Mouse (Mus musculus) CH12.LX (cell line): ENCODE measurements around the gene Hecw2. TPM values are rescaled to one million over a fixed set of nuclear protein-coding genes. Genes with fewer than 3 reads are reported as not detected.
A peak's percentile ranks its signal among the peaks of the same experiment; 100 is the strongest.

ENCODE experiments used
- DNase-seq: peaks from one replicate; pipeline ENCODE4 v3.0.0-alpha.2; 2013; ENCODE audit errors: extremely low read depth
- H3K27ac ChIP-seq: 2 replicates; pipeline ENCODE4 v1.5.1; 2012; ENCODE audit warnings: low read depth, mild to moderate bottlenecking, control low read depth, moderate library complexity; ENCODE audit not compliant: insufficient read depth
- H3K27me3 ChIP-seq: replicated peaks from 2 replicates; pipeline ENCODE3; 2012; ENCODE audit warnings: inconsistent platforms
- H3K36me3 ChIP-seq, 2 experiments: replicated peaks in 1 of 2; 2 replicates each; pipeline versions ENCODE3 to v1.6.1; 2012; ENCODE audit warnings: inconsistent platforms in 1 of 2, low read length in 1 of 2, mild to moderate bottlenecking in 1 of 2, mixed read lengths in 1 of 2, moderate library complexity in 1 of 2; ENCODE audit not compliant: control insufficient read depth in 1 of 2, insufficient read depth in 1 of 2
- H3K4me1 ChIP-seq, 2 experiments: 2 replicates each; pipeline ENCODE4 v1.6.1; 2012; ENCODE audit warnings: inconsistent platforms in 1 of 2, moderate library complexity in 1 of 2; ENCODE audit not compliant: insufficient read depth in 2 of 2, control insufficient read depth in 1 of 2
- H3K4me2 ChIP-seq: 2 replicates; pipeline ENCODE4 v1.6.1; 2012; ENCODE audit warnings: low read depth, mild to moderate bottlenecking, control low read depth; ENCODE audit not compliant: poor library complexity, insufficient read depth, severe bottlenecking
- H3K4me3 ChIP-seq, 3 experiments: fragments of 150-350 bp in 1 of 3; sonication (generic) in 1 of 3; replicated peaks in 1 of 3; 2 replicates each; pipeline versions ENCODE3 to v1.5.1; 2011 to 2012; ENCODE audit warnings: low read depth in 2 of 3, low read length in 2 of 3, mild to moderate bottlenecking in 2 of 3, moderate library complexity in 2 of 3, control low read depth in 1 of 3, improper control_type of control experiment in 1 of 3, inconsistent platforms in 1 of 3, mixed read lengths in 1 of 3; ENCODE audit not compliant: poor library complexity in 1 of 3
- H3K79me2 ChIP-seq: replicated peaks from 2 replicates; pipeline ENCODE4 v1.6.1; 2012; ENCODE audit warnings: mild to moderate bottlenecking, moderate library complexity; ENCODE audit not compliant: control insufficient read depth, poor library complexity, insufficient read depth, severe bottlenecking; ENCODE audit errors: extremely low read depth
- H3K9ac ChIP-seq: 2 replicates; pipeline ENCODE4 v1.6.1; 2012; ENCODE audit warnings: low read depth, mild to moderate bottlenecking, control low read depth, moderate library complexity; ENCODE audit not compliant: insufficient read depth
- H3K9me3 ChIP-seq: replicated peaks from 2 replicates; pipeline ENCODE3; 2012; ENCODE audit warnings: low read length, inconsistent platforms, mixed read lengths
- BHLHE40 ChIP-seq: IDR thresholded peaks from 2 replicates; pipeline ENCODE4 v1.6.1; 2011; ENCODE audit warnings: mild to moderate bottlenecking, low read depth, low read length, improper control_type of control experiment
- CHD2 ChIP-seq: IDR thresholded peaks from 2 replicates; pipeline ENCODE4 v1.6.1; 2011; ENCODE audit warnings: low read length, improper control_type of control experiment
- CTCF ChIP-seq, 2 experiments: IDR thresholded peaks in 1 of 2; conservative IDR thresholded peaks in 1 of 2; 2 replicates each; pipeline ENCODE4 v1.5.1; 2011 to 2012; ENCODE audit warnings: low read depth in 2 of 2, low read length in 2 of 2, improper control_type of control experiment in 1 of 2, inconsistent platforms in 1 of 2, mild to moderate bottlenecking in 1 of 2, moderate library complexity in 1 of 2
- EP300 ChIP-seq: IDR thresholded peaks from 2 replicates; pipeline ENCODE4 v1.6.1; 2011; ENCODE audit warnings: low read length, improper control_type of control experiment
- ETS1 ChIP-seq: conservative IDR thresholded peaks from 2 replicates; pipeline ENCODE4 v1.6.1; 2012; ENCODE audit warnings: low read depth, mild to moderate bottlenecking, inconsistent platforms, low read length, improper control_type of control experiment, moderate library complexity
- HCFC1 ChIP-seq: IDR thresholded peaks from 2 replicates; pipeline ENCODE4 v1.6.1; 2012; ENCODE audit warnings: low read depth, mild to moderate bottlenecking, inconsistent platforms, low read length, improper control_type of control experiment
- JUN ChIP-seq: IDR thresholded peaks from 2 replicates; pipeline ENCODE4 v1.6.1; 2011; ENCODE audit warnings: low read depth, mild to moderate bottlenecking, low read length, improper control_type of control experiment, moderate library complexity; ENCODE audit not compliant: insufficient read depth
- JUND ChIP-seq: conservative IDR thresholded peaks from 2 replicates; pipeline ENCODE4 v1.6.1; 2011; ENCODE audit warnings: low read depth, low read length, improper control_type of control experiment
- MAZ ChIP-seq: IDR thresholded peaks from 2 replicates; pipeline ENCODE4 v1.6.1; 2012; ENCODE audit warnings: low read depth, mild to moderate bottlenecking, inconsistent platforms, low read length, improper control_type of control experiment, moderate library complexity
- POLR2AphosphoS2 ChIP-seq: IDR thresholded peaks from 2 replicates; pipeline ENCODE4 v1.6.1; 2011; ENCODE audit warnings: low read depth, low read length, improper control_type of control experiment
- SMC3 ChIP-seq: IDR thresholded peaks from 2 replicates; pipeline ENCODE4 v1.6.1; 2011; ENCODE audit warnings: low read depth, low read length, improper control_type of control experiment
- TCF12 ChIP-seq: IDR thresholded peaks from 2 replicates; pipeline ENCODE4 v1.6.1; 2014; ENCODE audit warnings: low read depth, mild to moderate bottlenecking, inconsistent platforms, low read length, improper control_type of control experiment
- USF1 ChIP-seq: IDR thresholded peaks from 2 replicates; pipeline ENCODE4 v1.6.1; 2014; ENCODE audit warnings: low read depth, mild to moderate bottlenecking, inconsistent platforms, low read length, improper control_type of control experiment
- USF2 ChIP-seq: conservative IDR thresholded peaks from 2 replicates; pipeline ENCODE4 v1.6.1; 2011; ENCODE audit warnings: low read depth, low read length, improper control_type of control experiment
- dilution Hi-C: fragments of 300-500 bp; cut with MboI; formaldehyde crosslinking; loops from 2 replicates; pipeline ENCODE4 v1.14.3; 2020; ENCODE audit warnings: low sequenced_read_pairs; ENCODE audit not compliant: extremely low pct_unique_long_range_greater_than_20kb, extremely low pct_ligation_motif_present
- in situ Hi-C: fragments of 300-500 bp; cut with MboI; formaldehyde crosslinking; loops from 3 replicates; pipeline ENCODE4 v1.14.3; 2019; ENCODE audit warnings: low sequenced_read_pairs, low pct_ligation_motif_present, low pct_unique_long_range_greater_than_20kb, mixed read lengths
- polyA plus RNA-seq: library from polyadenylated mRNA; unstranded; fragments of >175 nt; gene quantifications from 2 replicates; pipeline ENCODE4 v1.2.1, GENCODE M21; 2012; ENCODE audit warnings: low read depth; ENCODE audit not compliant: insufficient read length
- total RNA-seq, 2 experiments: library from RNA; depleted of rRNA; stranded (reverse); fragments of 300-350 nt in 1 of 2; fragments of >200 nt in 1 of 2; gene quantifications; 2 replicates each; pipeline ENCODE4 v1.2.3; 2012 to 2014

Gene Hecw2
- total and polyA plus RNA-seq, 3 experiments, result 0.05 to 0.59 (median 0.14) TPM

- Histone ChIP-seq H3K27ac (no peak overlapping the region), H3K4me2 (no peak overlapping the region), H3K27me3 (no peaks in the 10 kb centered on the region), H3K4me1 (no peaks in the 10 kb centered on the region), H3K4me3 (no peak overlapping the region), H3K9ac (no peak overlapping the region), H3K9me3 (no peaks in the 10 kb centered on the region), H3K36me3 (no peaks in the 10 kb centered on the region), H3K79me2 (no peaks in the 10 kb centered on the region)
- TF ChIP-seq HCFC1 (no peak), JUN (no peak), CHD2 (no peak), SMC3 (no peak), JUND (no peak), USF1 (no peak), TCF12 (no peak), CTCF (conservative IDR thresholded peaks at IDR 0.05 in 1 of 2, IDR thresholded peaks at IDR 0.05 in 1 of 2; ENCODE audit: low read depth in 2 of 2, low read length in 2 of 2) (no peak)
- in situ Hi-C loops (no loop called here), dilution Hi-C loops (no loop called here)
- DNase-seq, result no peak
These were observed 328.5 kb downstream of the Hecw2 start for GRCm38 (mm10) chr1:53866374-53866902.

GRCm38 (mm10) chr1:53864046-53864445 is 330.9 kb downstream of the Hecw2 start:
- H3K27ac ChIP-seq, result no peak overlapping the region
- no peak overlapping the region for H3K4me2 ChIP-seq
- H3K36me3 ChIP-seq, result no peaks in the 10 kb centered on the region
- no peaks in the 10 kb centered on the region; the same call in 1 of the 2 replicates for H3K79me2 ChIP-seq
- DNase-seq, result no peak
- in situ Hi-C loops (no loop called here), dilution Hi-C loops (no loop called here)
- peaks cover 6 to 19% of the 10 kb centered on the region in 2 experiments; a peak in 3 of 4 replicates for H3K4me1 ChIP-seq
- no peak overlapping the region for H3K4me3 ChIP-seq
- no peak for TF ChIP-seq USF2
- no peak for TF ChIP-seq EP300
- H3K9me3 ChIP-seq, result no peaks in the 10 kb centered on the region
- no peak overlapping the region for H3K9ac ChIP-seq
- no peaks in the 10 kb centered on the region for H3K27me3 ChIP-seq

GRCm38 (mm10) chr1:53860611-53861010 is 334.4 kb downstream of the Hecw2 start:
- dilution Hi-C loops, result no loop called here

More at GRCm38 (mm10) chr1:53860611-53861010, 334.4 kb downstream of the Hecw2 start:
- in situ Hi-C loops, result no loop called here
- Histone ChIP-seq H3K9ac (no peak overlapping the region), H3K27me3 (no peaks in the 10 kb centered on the region), H3K9me3 (no peaks in the 10 kb centered on the region), H3K4me3 (no peak overlapping the region), H3K4me2 (no peak overlapping the region), H3K4me1 (peaks cover 10 to 29% of the 10 kb centered on the region in 2 experiments; a peak in 3 of 4 replicates), H3K27ac (no peak overlapping the region), H3K79me2 (no peaks in the 10 kb centered on the region; the same call in 1 of the 2 replicates), H3K36me3 (no peaks in the 10 kb centered on the region)
- no peak for DNase-seq
- TF ChIP-seq ETS1 (peak; percentile 66; the same call in 1 of the 2 replicates), BHLHE40 (0 out of 2 replicates have a peak, but pooled peaks have one; percentile 18), MAZ (no peak), TCF12 (peak; percentile 55; the same call in 1 of the 2 replicates), EP300 (peak; percentile 89), JUND (peak; percentile 94), JUN (peak; percentile 84), POLR2AphosphoS2 (no peak)
